Mouse (Mus musculus) gastrocnemius, postnatal 14 days (tissue): Measurements from ENCODE around the gene Ppp2r2d. TPM values are rescaled to one million over a fixed set of nuclear protein-coding genes. Genes with fewer than 3 reads are reported as not detected.
A peak's percentile ranks its signal among the peaks of the same experiment; 100 is the strongest.

ENCODE experiments used
- DNase-seq: peaks from one replicate; pipeline ENCODE4 v3.0.0; 2021; ENCODE audit warnings: mixed read lengths
- intact Hi-C: fragments of 180-260 bp; cut with DNase I; formaldehyde crosslinking; loops from one replicate; pipeline ENCODE4 v1.15.1; 2025; ENCODE audit warnings: low total_unique reads
- total RNA-seq, 2 experiments: library from RNA; stranded (reverse); gene quantifications; 2 replicates each; pipeline ENCODE4 v1.2.3; 2021

The Ppp2r2d gene
- total RNA-seq, 2 experiments from 2014 or later = 25.5 to 28.6 TPM

- no peak for DNase-seq
- intact Hi-C loops = no loop called here
These were observed 7.6 kb downstream of the Ppp2r2d start for GRCm38 (mm10) chr7:138853417-138854031.

- intact Hi-C loops = no loop called here
- no peak for DNase-seq
These were observed 8.3 kb downstream of the Ppp2r2d start for GRCm38 (mm10) chr7:138854201-138854600.

GRCm38 (mm10) chr7:138856670-138857069 is 10.8 kb downstream of the Ppp2r2d start:
- DNase-seq = no peak
- intact Hi-C loops = no loop called here

GRCm38 (mm10) chr7:138863950-138864572 is 18.2 kb downstream of the Ppp2r2d start:
- DNase-seq = no peak
- intact Hi-C loops = no loop called here

- intact Hi-C loops = no loop called here
- no peak for DNase-seq
These were observed 18.9 kb downstream of the Ppp2r2d start for GRCm38 (mm10) chr7:138864776-138865175.

GRCm38 (mm10) chr7:138867286-138867685 is 21.4 kb downstream of the Ppp2r2d start:
- intact Hi-C loops = no loop called here

GRCm38 (mm10) chr7:138868316-138868715 is 22.4 kb downstream of the Ppp2r2d start:
- intact Hi-C loops = no loop called here
- DNase-seq = no peak

More at GRCm38 (mm10) chr7:138867286-138867685, 21.4 kb downstream of the Ppp2r2d start:
- DNase-seq = no peak

GRCm38 (mm10) chr7:138872956-138873355 is 27.1 kb downstream of the Ppp2r2d start:
- intact Hi-C loops = no loop called here
- DNase-seq = no peak

GRCm38 (mm10) chr7:138875031-138875430 is 29.2 kb downstream of the Ppp2r2d start:
- no peak for DNase-seq
- intact Hi-C loops = loop anchor here (2.0 kb wide), 1 partner anchor 42 kb away; no protein-coding TSS in a partner anchor

GRCm38 (mm10) chr7:138883724-138884123 is 37.8 kb downstream of the Ppp2r2d start:
- no peak for DNase-seq
- intact Hi-C loops = no loop called here

- intact Hi-C loops = no loop called here
- DNase-seq = no peak
These were observed 39.7 kb downstream of the Ppp2r2d start for GRCm38 (mm10) chr7:138885365-138886289.

GRCm38 (mm10) chr7:138898122-138898521 is 52.2 kb downstream of the Ppp2r2d start:
- DNase-seq = no peak

GRCm38 (mm10) chr7:138898743-138899142 is 52.9 kb downstream of the Ppp2r2d start:
- intact Hi-C loops = no loop called here
- no peak for DNase-seq

More at GRCm38 (mm10) chr7:138898122-138898521, 52.2 kb downstream of the Ppp2r2d start:
- intact Hi-C loops = no loop called here

GRCm38 (mm10) chr7:138903886-138904435 is 58.1 kb downstream of the Ppp2r2d start:
- no peak for DNase-seq
- intact Hi-C loops = no loop called here

- intact Hi-C loops = no loop called here
- no peak for DNase-seq
These were observed 60.6 kb downstream of the Ppp2r2d start for GRCm38 (mm10) chr7:138906441-138906840.

- DNase-seq = peak; percentile 20
- intact Hi-C loops = no loop called here
These were observed 61.2 kb downstream of the Ppp2r2d start for GRCm38 (mm10) chr7:138907043-138907442.

GRCm38 (mm10) chr7:138907976-138908375 is 62.1 kb downstream of the Ppp2r2d start:
- no peak for DNase-seq
- intact Hi-C loops = no loop called here

- no peak for DNase-seq
- intact Hi-C loops = no loop called here
These were observed 62.9 kb downstream of the Ppp2r2d start for GRCm38 (mm10) chr7:138908768-138909276.

- intact Hi-C loops = no loop called here
- DNase-seq = peak; percentile 89
These were observed 63.7 kb downstream of the Ppp2r2d start, which contains the start of gene Bnip3 for GRCm38 (mm10) chr7:138909277-138910192. Gene Bnip3, minus strand, starts transcription at chr7:138909519.
